8 mouse cellular contexts compared by ENCODE assay signal in the genomic region with DNA sequence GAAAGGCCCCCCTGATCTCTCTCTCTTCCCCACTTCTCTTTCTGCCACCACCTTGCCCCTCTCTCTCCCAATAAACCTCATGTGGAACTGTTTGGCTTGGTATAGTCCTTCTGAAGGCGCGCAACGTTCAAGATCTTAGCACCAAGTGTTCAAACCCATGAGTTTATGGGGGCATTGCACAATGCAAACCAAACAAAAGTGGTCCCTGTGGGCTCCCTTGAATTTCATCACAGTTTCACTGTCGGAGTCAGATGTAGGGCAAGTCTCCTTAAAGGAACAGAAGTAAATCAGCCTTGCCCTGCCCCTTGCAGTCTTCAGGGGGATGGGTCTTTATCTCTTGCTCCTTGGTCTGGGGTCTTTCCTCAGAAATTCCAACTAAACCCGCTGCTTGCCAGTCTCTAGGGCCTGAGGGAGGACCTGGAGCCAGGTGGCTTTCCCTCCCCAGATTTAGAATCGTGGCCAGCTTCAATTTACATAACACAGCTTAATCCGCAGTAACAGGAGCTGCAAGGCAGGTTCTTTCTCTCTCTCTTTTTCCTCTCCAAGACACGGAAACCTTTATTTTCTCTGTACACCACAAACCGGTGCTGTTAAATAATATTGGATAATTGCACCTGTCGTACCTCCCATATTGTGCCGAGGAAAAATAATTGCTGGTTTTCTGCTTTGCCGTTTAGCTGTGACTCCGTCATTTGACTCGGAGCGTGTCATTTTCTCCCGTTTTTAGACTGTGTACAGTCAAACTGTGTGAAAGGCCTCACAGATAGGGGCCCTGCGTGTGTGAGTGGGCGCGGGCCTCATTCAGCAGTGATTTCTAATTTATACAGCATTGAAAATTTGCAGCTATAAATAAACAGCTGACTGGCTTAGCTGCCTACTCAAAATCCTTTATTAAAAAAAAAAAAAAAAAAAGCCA.
A peak's percentile ranks its signal among the peaks of the same experiment; 100 is the strongest.
DNase-seq lines count a peak whose midpoint lies in the region; ATAC-seq lines count a peak whose summit lies in the region.
"Had no signal": no experiment of that assay in that cellular context is flagged by ENCODE, and none has a peak within 500 bp of the region (broad histone marks: within the 10 kb centered on the region; RNA-seq: fewer than 3 reads in every experiment).

No protein-coding gene starts in this region.

- H3K4me3 ChIP-seq in neural tube, embryonic 13.5 days, result no peak overlapping the region
- H3K4me3 ChIP-seq in forebrain, embryonic 13.5 days, result no peak overlapping the region
- no peak overlapping the region for H3K4me3 ChIP-seq in limb, embryonic 15.5 days
- H3K4me3 ChIP-seq in heart, embryonic 10.5 days, result no peak overlapping the region
- H3K4me3 ChIP-seq: heart, embryonic 13.5 days had no signal

- H3K27ac ChIP-seq in neural tube, embryonic 13.5 days (replicated peaks), result peak overlapping the region; percentile 52; the same call in 1 of the 2 replicates
- H3K27ac ChIP-seq in forebrain, embryonic 13.5 days, result peak overlapping the region; percentile 45; the same call in 1 of the 2 replicates
- no peak overlapping the region for H3K27ac ChIP-seq in limb, embryonic 15.5 days
- no peak overlapping the region for H3K27ac ChIP-seq in heart, embryonic 10.5 days
- H3K27ac ChIP-seq: heart, embryonic 13.5 days had no signal

- H3K4me1 ChIP-seq in neural tube, embryonic 13.5 days (replicated peaks), result peaks cover 27% of the 10 kb centered on the region
- H3K4me1 ChIP-seq in forebrain, embryonic 13.5 days, result peaks cover 24% of the 10 kb centered on the region
- peaks cover 12% of the 10 kb centered on the region for H3K4me1 ChIP-seq in limb, embryonic 15.5 days
- H3K4me1 ChIP-seq in heart, embryonic 10.5 days, result 0 out of 2 replicates have a peak, but pooled peaks cover 5% of the 10 kb centered on the region
- H3K4me1 ChIP-seq: heart, embryonic 13.5 days had no signal

- no peaks in the 10 kb centered on the region for H3K9me3 ChIP-seq in neural tube, embryonic 13.5 days
- 0 out of 2 replicates have a peak, but pooled peaks cover 4% of the 10 kb centered on the region for H3K9me3 ChIP-seq in forebrain, embryonic 13.5 days (replicated peaks)
- no peaks in the 10 kb centered on the region for H3K9me3 ChIP-seq in limb, embryonic 15.5 days
- no peaks in the 10 kb centered on the region for H3K9me3 ChIP-seq in heart, embryonic 10.5 days
- H3K9me3 ChIP-seq: heart, embryonic 13.5 days had no signal

- no peak for DNase-seq in neural tube, embryonic 10.5 days (ENCODE audit: extremely low spot score, low spot score)
- no peak for DNase-seq in heart, embryonic 10.5 days (ENCODE audit: low spot score)
- DNase-seq in adipocyte (ENCODE audit: low spot score), result no peak
- no peak for DNase-seq in urinary bladder, postnatal 10 days (ENCODE audit: low spot score)

- ATAC-seq in neural tube, embryonic 13.5 days (ENCODE audit: low read depth), result no peak
- ATAC-seq in forebrain, embryonic 13.5 days, result peak; percentile 89
- no peak for ATAC-seq in limb, embryonic 15.5 days (ENCODE audit: insufficient number of reproducible peaks, low FRiP score, low TSS enrichment, low read depth)

- H3K9ac ChIP-seq in neural tube, embryonic 13.5 days, result 0 out of 2 replicates have a peak overlapping the region, but pooled peaks have one; percentile 43
- 0 out of 2 replicates have a peak overlapping the region, but pooled peaks have one; percentile 35 for H3K9ac ChIP-seq in forebrain, embryonic 13.5 days
- H3K9ac ChIP-seq in limb, embryonic 15.5 days, result no peak overlapping the region
- H3K9ac ChIP-seq: heart, embryonic 13.5 days had no signal

- WGBS in neural tube, embryonic 13.5 days, result 44% methylated on average over 19 of the region's 19 CpGs
- 26% methylated on average over 19 of the region's 19 CpGs for whole genome bisulfite sequencing in forebrain, embryonic 13.5 days
- WGBS in limb, embryonic 15.5 days, result 38% methylated on average over 19 of the region's 19 CpGs
- WGBS in heart, embryonic 10.5 days, result 68% methylated on average over 19 of the region's 19 CpGs

- no peak overlapping the region for H3K4me2 ChIP-seq in neural tube, embryonic 13.5 days
- H3K4me2 ChIP-seq in forebrain, embryonic 13.5 days, result peak overlapping the region; percentile 38
- 0 out of 2 replicates have a peak overlapping the region, but pooled peaks have one; percentile 3 for H3K4me2 ChIP-seq in limb, embryonic 15.5 days
- H3K4me2 ChIP-seq: heart, embryonic 13.5 days had no signal

- H3K36me3 ChIP-seq in neural tube, embryonic 13.5 days, result no peaks in the 10 kb centered on the region
- no peaks in the 10 kb centered on the region for H3K36me3 ChIP-seq in forebrain, embryonic 13.5 days (ENCODE audit: poor library complexity, severe bottlenecking)
- H3K36me3 ChIP-seq in limb, embryonic 15.5 days, result no peaks in the 10 kb centered on the region
- H3K36me3 ChIP-seq in heart, embryonic 10.5 days, result no peaks in the 10 kb centered on the region
- H3K36me3 ChIP-seq: heart, embryonic 13.5 days had no signal

- H3K27me3 ChIP-seq in neural tube, embryonic 13.5 days, result no peaks in the 10 kb centered on the region
- no peaks in the 10 kb centered on the region for H3K27me3 ChIP-seq in forebrain, embryonic 13.5 days
- H3K27me3 ChIP-seq in limb, embryonic 15.5 days, result no peaks in the 10 kb centered on the region
- H3K27me3 ChIP-seq in heart, embryonic 10.5 days (ENCODE audit: insufficient read depth, poor library complexity, severe bottlenecking), result no peaks in the 10 kb centered on the region
- H3K27me3 ChIP-seq: heart, embryonic 13.5 days had no signal

Comparison
In these comparisons a context has a peak if more than half of its experiments do, and no peak if none do; other contexts are left out.
1. H3K27ac ChIP-seq: peak in neural tube, embryonic 13.5 days (single experiment) and forebrain, embryonic 13.5 days (single experiment); none in limb, embryonic 15.5 days (single experiment) and heart, embryonic 10.5 days (single experiment).